Mouse (Mus musculus) midbrain, embryonic 11.5 days (tissue): Measurements from ENCODE around the gene Crabp2. TPM values are rescaled to one million over a fixed set of nuclear protein-coding genes. Genes with fewer than 3 reads are reported as not detected.

Source experiments
- ATAC-seq: fragments of 200-750 bp; cut with Nextera tagmentation; 2 replicates; pipeline ENCODE4 v1.8.0; 2017; ENCODE audit warnings: moderate TSS enrichment, moderate library complexity; ENCODE audit not compliant: low FRiP score
- DNase-seq: peaks from one replicate; pipeline ENCODE4 v3.0.0; 2015; ENCODE audit warnings: low spot score; ENCODE audit errors: missing footprints
- H3K27ac ChIP-seq: fragments of 300-500 bp; sonication (generic); 2 replicates; pipeline ENCODE4 v1.5.1; 2014; ENCODE audit warnings: low read depth, low read length
- H3K27me3 ChIP-seq: fragments of 300-500 bp; sonication (generic); 2 replicates; pipeline ENCODE4 v1.6.1; 2014; ENCODE audit warnings: mild to moderate bottlenecking, low read length, moderate library complexity, mixed read lengths; ENCODE audit not compliant: control insufficient read depth, insufficient read depth
- H3K36me3 ChIP-seq: fragments of 300-500 bp; sonication (generic); 2 replicates; pipeline ENCODE4 v1.6.1; 2014; ENCODE audit warnings: mild to moderate bottlenecking, low read length, moderate library complexity, mixed read lengths; ENCODE audit not compliant: control insufficient read depth, insufficient read depth
- H3K4me1 ChIP-seq: fragments of 300-500 bp; sonication (generic); 2 replicates; pipeline ENCODE4 v1.6.1; 2014; ENCODE audit warnings: low read length; ENCODE audit not compliant: control insufficient read depth, insufficient read depth
- H3K4me2 ChIP-seq: fragments of 300-500 bp; sonication (generic); 2 replicates; pipeline ENCODE4 v1.6.1; 2014; ENCODE audit warnings: mild to moderate bottlenecking, moderate library complexity
- H3K4me3 ChIP-seq: fragments of 300-500 bp; sonication (generic); 2 replicates; pipeline ENCODE4 v1.5.1; 2014; ENCODE audit warnings: low read depth, low read length
- H3K9ac ChIP-seq: fragments of 300-500 bp; sonication (generic); 2 replicates; pipeline ENCODE4 v1.6.1; 2014; ENCODE audit warnings: low read length
- H3K9me3 ChIP-seq: fragments of 300-500 bp; sonication (generic); 2 replicates; pipeline ENCODE4 v1.6.1; 2016; ENCODE audit warnings: low read length; ENCODE audit not compliant: control insufficient read depth
- WGBS: fragments of 180-500 bp; shearing (Covaris S2); extraction: QIAGEN DNeasy Blood & Tissue Kit; methylation state at CpG from one replicate; pipeline ENCODE4 v1.1.7; 2014; 5-methylcytosine and 5-hydroxymethylcytosine counted together
- polyA plus RNA-seq: library from polyadenylated mRNA; unstranded; fragments of >200 nt; fragmentation: Nextera tagmentation; extraction: Ambion mirVana; gene quantifications from 2 replicates; pipeline ENCODE4 v1.2.1, GENCODE M21; 2014

Gene Crabp2
- polyA plus RNA-seq, 1 experiment from 2014 or later = 540 TPM

GRCm38 (mm10) chr3:87959371-87959770, 10.9 kb downstream of the Crabp2 start:
- ATAC-seq = no peak
- H3K36me3 ChIP-seq = no peaks in the 10 kb centered on the region
- 73% methylated on average over 7 of the region's 7 CpGs for WGBS

GRCm38 (mm10) chr3:87960191-87960585, 11.7 kb downstream of the Crabp2 start:
- Histone ChIP-seq H3K4me1 (peaks cover 23% of the 10 kb centered on the region), H3K9me3 (no peaks in the 10 kb centered on the region), H3K4me3 (peak overlapping the region; percentile 21), H3K36me3 (no peaks in the 10 kb centered on the region), H3K27me3 (no peaks in the 10 kb centered on the region), H3K9ac (peak overlapping the region; percentile 67), H3K4me2 (peak overlapping the region; percentile 53), H3K27ac (peak overlapping the region; percentile 95)
- 1% methylated on average over 10 of the region's 10 CpGs for WGBS
- DNase-seq (no peak), ATAC-seq (peak; percentile 4; the same call in 1 of the 2 replicates)

More at GRCm38 (mm10) chr3:87959371-87959770, 10.9 kb downstream of the Crabp2 start:
- Histone ChIP-seq H3K4me2 (no peak overlapping the region), H3K4me1 (peaks cover 23% of the 10 kb centered on the region), H3K27me3 (no peaks in the 10 kb centered on the region), H3K9ac (no peak overlapping the region), H3K27ac (peak overlapping the region; percentile 95; the same call in 1 of the 2 replicates), H3K9me3 (no peaks in the 10 kb centered on the region), H3K4me3 (no peak overlapping the region)
- DNase-seq = peak; percentile 83

GRCm38 (mm10) chr3:87960586-87961191, 12.2 kb downstream of the Crabp2 start:
- peak; percentile 96 for ATAC-seq
- H3K36me3 ChIP-seq = no peaks in the 10 kb centered on the region
- no peaks in the 10 kb centered on the region for H3K9me3 ChIP-seq
- no peaks in the 10 kb centered on the region for H3K27me3 ChIP-seq
- H3K9ac ChIP-seq = peak overlapping the region; percentile 67
- peak; percentile 98 for DNase-seq
- H3K4me1 ChIP-seq = peaks cover 23% of the 10 kb centered on the region
- H3K4me2 ChIP-seq = peak overlapping the region; percentile 53
- under 1% methylated on average over 27 of the region's 27 CpGs for WGBS
- peak overlapping the region; percentile 21 for H3K4me3 ChIP-seq
- peak overlapping the region; percentile 95 for H3K27ac ChIP-seq

- peak overlapping the region; percentile 93 for H3K9ac ChIP-seq
- H3K27ac ChIP-seq = peak overlapping the region; percentile 98
- H3K36me3 ChIP-seq = peaks cover 2% of the 10 kb centered on the region
- no peaks in the 10 kb centered on the region for H3K27me3 ChIP-seq
- H3K4me3 ChIP-seq = peak overlapping the region; percentile 96
- DNase-seq (peak; percentile 98), ATAC-seq (no peak)
- WGBS = under 1% methylated on average over 21 of the region's 21 CpGs
- peak overlapping the region; percentile 96 for H3K4me2 ChIP-seq
- H3K9me3 ChIP-seq = no peaks in the 10 kb centered on the region
- H3K4me1 ChIP-seq = peaks cover 35% of the 10 kb centered on the region
These were observed 21.9 kb downstream of the Crabp2 start for GRCm38 (mm10) chr3:87970184-87970938.

- H3K4me1 ChIP-seq = peaks cover 38% of the 10 kb centered on the region
- H3K9me3 ChIP-seq = no peaks in the 10 kb centered on the region
- peak within 1 kb of the TSS; percentile 93 for H3K9ac ChIP-seq
- H3K4me2 ChIP-seq = peak within 1 kb of the TSS; percentile 96
- H3K36me3 ChIP-seq = peaks cover 9% of the 10 kb centered on the region
- H3K27me3 ChIP-seq = no peaks in the 10 kb centered on the region
- WGBS = under 1% methylated on average over 44 of the region's 44 CpGs
- peak; percentile 58 for ATAC-seq
- DNase-seq = peak; percentile 98
- H3K27ac ChIP-seq = peak within 1 kb of the TSS; percentile 98
- H3K4me3 ChIP-seq = peak within 1 kb of the TSS; percentile 96
These were observed 22.5 kb downstream of the Crabp2 start, which contains the start of gene Nes for GRCm38 (mm10) chr3:87970939-87971488. TSS of gene Nes (plus strand) at chr3:87971078.

GRCm38 (mm10) chr3:87971489-87972202, 23.2 kb downstream of the Crabp2 start:
- peaks cover 38% of the 10 kb centered on the region for H3K4me1 ChIP-seq
- peak overlapping the region; percentile 96 for H3K4me3 ChIP-seq
- under 1% methylated on average over 46 of the region's 60 CpGs for WGBS
- H3K9me3 ChIP-seq = no peaks in the 10 kb centered on the region
- DNase-seq (peak; percentile 93), ATAC-seq (no peak; the same call in 1 of the 2 replicates)
- H3K36me3 ChIP-seq = peaks cover 15% of the 10 kb centered on the region
- H3K4me2 ChIP-seq = peak overlapping the region; percentile 96
- H3K9ac ChIP-seq = peak overlapping the region; percentile 93
- peak overlapping the region; percentile 98 for H3K27ac ChIP-seq
- no peaks in the 10 kb centered on the region for H3K27me3 ChIP-seq

- ATAC-seq (peak; percentile 14), DNase-seq (peak; percentile 95)
- peak overlapping the region; percentile 96 for H3K4me2 ChIP-seq
- H3K9me3 ChIP-seq = no peaks in the 10 kb centered on the region
- peak overlapping the region; percentile 93 for H3K9ac ChIP-seq
- H3K27me3 ChIP-seq = no peaks in the 10 kb centered on the region
- H3K4me1 ChIP-seq = peaks cover 41% of the 10 kb centered on the region
- peak overlapping the region; percentile 98 for H3K27ac ChIP-seq
- peaks cover 20% of the 10 kb centered on the region for H3K36me3 ChIP-seq
- WGBS = 5% methylated on average over 8 of the region's 8 CpGs
- peak overlapping the region; percentile 96 for H3K4me3 ChIP-seq
These were observed 23.8 kb downstream of the Crabp2 start for GRCm38 (mm10) chr3:87972203-87972664.

- Histone ChIP-seq H3K4me2 (peak overlapping the region; percentile 96), H3K9me3 (no peaks in the 10 kb centered on the region), H3K36me3 (peaks cover 25% of the 10 kb centered on the region), H3K4me1 (peaks cover 42% of the 10 kb centered on the region), H3K9ac (peak overlapping the region; percentile 93), H3K27ac (peak overlapping the region; percentile 98), H3K27me3 (no peaks in the 10 kb centered on the region), H3K4me3 (peak overlapping the region; percentile 96)
- 16% methylated on average over 5 of the region's 5 CpGs for WGBS
- ATAC-seq = no peak
- DNase-seq = no peak
These were observed 24.3 kb downstream of the Crabp2 start for GRCm38 (mm10) chr3:87972776-87973175.
